Mouse (Mus musculus) bone marrow, adult 2 months (tissue): ENCODE measurements around the gene Hadh. TPM values are rescaled to one million over a fixed set of nuclear protein-coding genes. Genes with fewer than 3 reads are reported as not detected.

Experiments used
- H3K27ac ChIP-seq: fragments of 200-500 bp; 2 replicates; pipeline ENCODE4 v1.5.1; 2012; ENCODE audit warnings: low read depth, mild to moderate bottlenecking, control low read depth, inconsistent platforms, low read length; ENCODE audit not compliant: control insufficient read depth, poor library complexity, insufficient read depth
- H3K4me1 ChIP-seq: fragments of 200-500 bp; 2 replicates; pipeline ENCODE4 v1.6.1; 2011; ENCODE audit warnings: low read length; ENCODE audit not compliant: control insufficient read depth, insufficient read depth
- H3K4me3 ChIP-seq: fragments of 200-500 bp; replicated peaks from 2 replicates; pipeline ENCODE3; 2011; ENCODE audit warnings: mild to moderate bottlenecking, low read depth, low read length, control low read depth; ENCODE audit not compliant: control insufficient read depth
- CTCF ChIP-seq: fragments of 200-500 bp; IDR thresholded peaks from 2 replicates; pipeline ENCODE4 v1.5.1; 2011; ENCODE audit warnings: low read length, control low read depth; ENCODE audit not compliant: control insufficient read depth, insufficient read depth
- POLR2A ChIP-seq: fragments of 200-500 bp; IDR thresholded peaks from 2 replicates; pipeline ENCODE4 v1.6.1; 2011; ENCODE audit warnings: low read depth, mild to moderate bottlenecking, control low read depth, low read length, borderline replicate concordance; ENCODE audit not compliant: control insufficient read depth
- WGBS: fragments of 180-500 bp; shearing (Covaris S2); methylation state at CpG from one replicate; pipeline ENCODE4 v1.1.7; 2018; 5-methylcytosine and 5-hydroxymethylcytosine counted together
- polyA plus RNA-seq: library from polyadenylated mRNA; stranded (reverse); fragments of >200 nt; gene quantifications from 2 replicates; pipeline ENCODE4 v1.2.4, GENCODE M21; 2011; ENCODE audit warnings: low replicate concordance; ENCODE audit not compliant: missing spikeins, insufficient read depth, insufficient read length

Hadh gene
- polyA plus RNA-seq, 1 experiment, result 22.7 TPM

GRCm38 (mm10) chr3:131306255-131306654 is 34.4 kb upstream of the Hadh start:
- TF ChIP-seq POLR2A (no peak), CTCF (no peak)
- 76% methylated on average over 7 of the region's 7 CpGs for WGBS
- Histone ChIP-seq H3K4me3 (no peak overlapping the region), H3K4me1 (no peaks in the 10 kb centered on the region), H3K27ac (no peak overlapping the region)

DNA sequence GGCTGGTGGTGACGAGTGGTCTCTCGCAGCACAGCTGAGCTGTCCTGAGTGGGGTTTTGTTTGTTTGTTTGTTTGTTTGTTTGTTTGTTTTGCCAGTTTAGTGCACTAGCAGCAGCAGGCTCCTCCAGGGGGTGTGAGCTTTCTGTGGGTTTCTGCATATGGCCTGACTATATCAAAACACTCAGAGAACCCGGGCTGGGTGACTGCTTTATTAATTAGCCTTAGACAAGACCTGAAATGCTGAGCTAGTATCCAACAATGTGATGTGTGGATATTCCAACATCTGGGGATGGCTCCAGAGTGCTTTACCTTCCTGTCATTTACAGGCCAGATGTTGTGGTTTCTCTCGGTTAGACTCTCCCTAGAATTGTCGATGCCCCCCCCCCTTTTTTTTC is 31.4 kb upstream of the Hadh start:
- H3K4me3 ChIP-seq, result peak overlapping the region; percentile 66
- TF ChIP-seq CTCF (no peak), POLR2A (no peak)
- H3K27ac ChIP-seq, result no peak overlapping the region
- WGBS, result 4% methylated on average over 5 of the region's 5 CpGs
- H3K4me1 ChIP-seq, result no peaks in the 10 kb centered on the region

GRCm38 (mm10) chr3:131302452-131303319 is 30.8 kb upstream of the Hadh start, which contains the start of gene Cyp2u1:
Gene Cyp2u1, minus strand, starts transcription at chr3:131303227.
- Histone ChIP-seq H3K4me1 (no peaks in the 10 kb centered on the region), H3K4me3 (peak within 1 kb of the TSS; percentile 66), H3K27ac (no peak within 1 kb of the TSS; the same call in 1 of the 2 replicates)
- WGBS, result 3% methylated on average over 71 of the region's 71 CpGs
- TF ChIP-seq POLR2A, result peak; percentile 36; the same call in 1 of the 2 replicates
- no peak for TF ChIP-seq CTCF

- no peak overlapping the region for H3K4me3 ChIP-seq
- peak; percentile 26; the same call in 1 of the 2 replicates for TF ChIP-seq CTCF
- no peak for TF ChIP-seq POLR2A
- 10% methylated on average over 6 of the region's 6 CpGs for WGBS
- no peak overlapping the region for H3K27ac ChIP-seq
- no peaks in the 10 kb centered on the region for H3K4me1 ChIP-seq
These were observed 28.0 kb upstream of the Hadh start for GRCm38 (mm10) chr3:131299908-131300307.

DNA sequence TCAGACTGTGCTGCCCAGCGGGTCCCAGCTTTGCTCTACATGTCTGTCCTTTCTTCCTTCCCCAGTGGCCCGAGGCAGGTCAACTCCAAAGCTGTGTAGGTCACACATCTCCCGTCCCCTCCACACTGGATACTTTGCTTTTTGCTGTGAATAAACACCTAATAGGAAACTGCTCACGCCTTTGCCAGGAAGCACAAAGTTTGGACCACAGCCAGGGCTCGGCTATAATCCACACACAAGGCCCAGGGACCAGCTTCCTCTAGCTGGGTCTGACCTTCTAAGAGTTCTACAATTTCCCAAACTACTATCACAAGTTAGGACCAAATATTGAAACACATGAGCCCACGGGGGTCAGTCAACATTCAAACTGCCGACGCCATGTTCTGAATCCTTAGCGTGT is 27.2 kb upstream of the Hadh start:
- TF ChIP-seq POLR2A (no peak), CTCF (no peak)
- Histone ChIP-seq H3K27ac (no peak overlapping the region), H3K4me1 (no peaks in the 10 kb centered on the region), H3K4me3 (no peak overlapping the region)
- 71% methylated on average over 9 of the region's 9 CpGs for WGBS

GRCm38 (mm10) chr3:131296893-131297292 is 25.0 kb upstream of the Hadh start:
- 88% methylated on average over 7 of the region's 7 CpGs for WGBS
- Histone ChIP-seq H3K4me3 (no peak overlapping the region), H3K4me1 (no peaks in the 10 kb centered on the region), H3K27ac (no peak overlapping the region)
- TF ChIP-seq POLR2A, result no peak
- no peak for TF ChIP-seq CTCF

GRCm38 (mm10) chr3:131295513-131296200 is 23.8 kb upstream of the Hadh start:
- Histone ChIP-seq H3K4me3 (no peak overlapping the region), H3K4me1 (no peaks in the 10 kb centered on the region), H3K27ac (no peak overlapping the region)
- 37% methylated on average over 12 of the region's 12 CpGs for WGBS
- TF ChIP-seq CTCF (no peak), POLR2A (no peak)

GRCm38 (mm10) chr3:131294503-131294902 is 22.6 kb upstream of the Hadh start:
- WGBS, result 44% methylated on average over 3 of the region's 3 CpGs
- Histone ChIP-seq H3K4me1 (no peaks in the 10 kb centered on the region), H3K4me3 (no peak overlapping the region), H3K27ac (no peak overlapping the region)
- TF ChIP-seq POLR2A (no peak), CTCF (no peak)
